Mouse (Mus musculus): ENCODE results near the gene Lsm6.

- TF ChIP-seq CTCF (IDR thresholded peaks at IDR 0.05; ENCODE audit: low read depth, low read length) (no peak), POLR2A (IDR thresholded peaks at IDR 0.05; ENCODE audit: borderline replicate concordance, low read depth, low read length) (no peak)
Measured at GRCm38 (mm10) chr8:78811748-78812147, 9.2 kb downstream of the Lsm6 start.
